Mouse (Mus musculus): Measurements from ENCODE around the gene Cmss1.
"Not testable (repeated sequence)": the region's sequence is repeated elsewhere in the genome, so short reads cannot be mapped to it uniquely, and the experiment has no call there.

Gene Cmss1

DNA sequence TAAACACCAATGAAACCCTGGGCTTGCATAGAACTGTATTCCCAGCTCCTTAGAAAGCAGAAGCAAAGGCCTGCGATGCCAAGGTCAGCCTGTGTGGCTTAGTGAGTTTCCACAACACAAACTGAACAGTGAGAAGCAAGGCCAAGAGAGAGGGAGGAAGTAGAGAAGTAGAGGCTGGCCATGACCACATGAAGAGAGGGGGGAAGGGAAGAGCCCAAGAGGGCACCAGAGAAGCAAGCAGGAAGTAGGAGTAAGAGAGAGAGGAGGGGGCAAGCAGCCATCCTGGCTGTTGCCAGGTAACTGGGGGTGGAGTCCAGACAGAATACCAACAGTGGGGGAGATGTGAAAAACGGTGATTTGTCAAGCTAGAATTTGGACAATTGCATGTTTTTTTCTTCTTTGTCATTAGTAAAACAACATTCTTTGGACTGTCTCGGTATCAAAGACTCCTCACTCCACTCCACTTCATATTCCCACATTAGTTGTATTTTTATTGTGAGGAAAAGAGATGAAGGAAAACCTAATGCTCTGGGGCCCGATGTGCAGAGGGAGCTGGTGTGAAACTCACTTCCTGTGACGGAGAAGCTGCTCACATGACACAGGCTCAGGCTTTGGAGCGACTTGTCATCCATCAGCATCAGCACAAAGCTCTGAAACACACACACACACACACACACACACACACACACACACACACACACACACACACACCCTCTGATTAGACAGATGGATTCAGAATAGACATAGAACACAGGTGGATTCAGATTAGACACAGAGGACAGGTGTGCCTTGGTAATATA lies 183.5 kb downstream of the Cmss1 start:
- DNase-seq = no peak

GRCm38 (mm10) chr16:57421680-57422417 lies 184.8 kb downstream of the Cmss1 start:
- no peak for DNase-seq

GRCm38 (mm10) chr16:57420773-57421556 lies 185.7 kb downstream of the Cmss1 start:
- no peak for DNase-seq

DNA sequence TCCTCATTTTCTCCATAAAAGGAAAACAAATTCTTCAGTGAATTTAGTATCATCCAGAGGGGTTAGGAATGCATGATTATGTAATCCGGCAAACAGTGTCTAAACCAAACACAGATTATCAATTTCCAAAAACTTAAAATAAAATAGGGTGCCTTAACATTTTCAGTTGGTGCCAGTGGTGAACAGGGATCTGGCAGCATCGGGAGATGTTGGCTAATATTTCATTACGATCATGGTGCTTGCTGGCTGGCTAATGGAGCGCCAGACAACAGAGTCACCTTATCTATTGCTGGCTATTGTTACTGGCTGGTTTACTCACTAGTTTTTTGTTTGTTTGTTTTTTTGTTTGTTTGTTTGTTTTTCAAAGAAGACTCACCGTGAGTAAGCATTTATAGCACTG lies 186.8 kb downstream of the Cmss1 start:
- no peak for DNase-seq

GRCm38 (mm10) chr16:57419332-57419731 lies 187.3 kb downstream of the Cmss1 start:
- DNase-seq = no peak

DNA sequence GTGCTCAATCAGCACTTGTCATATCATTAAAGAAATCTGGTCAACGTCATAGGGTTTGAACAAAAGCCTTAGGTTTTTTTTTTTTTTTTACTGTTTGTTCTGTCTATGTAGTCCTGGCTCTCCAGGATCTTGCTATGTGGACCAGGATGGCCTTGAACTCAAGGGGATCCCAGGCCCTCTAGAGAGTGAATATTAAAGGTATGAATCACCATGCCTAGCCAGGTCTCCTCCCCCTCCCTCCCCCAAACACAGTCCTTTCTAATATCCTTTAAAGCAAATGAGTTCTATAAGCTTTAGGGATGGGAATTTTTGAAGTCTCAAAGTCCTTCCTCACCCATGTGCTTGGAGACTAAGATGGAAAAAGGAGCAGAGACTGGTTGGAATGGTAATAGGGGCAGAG lies 188.7 kb downstream of the Cmss1 start:
- no peak for DNase-seq

DNA sequence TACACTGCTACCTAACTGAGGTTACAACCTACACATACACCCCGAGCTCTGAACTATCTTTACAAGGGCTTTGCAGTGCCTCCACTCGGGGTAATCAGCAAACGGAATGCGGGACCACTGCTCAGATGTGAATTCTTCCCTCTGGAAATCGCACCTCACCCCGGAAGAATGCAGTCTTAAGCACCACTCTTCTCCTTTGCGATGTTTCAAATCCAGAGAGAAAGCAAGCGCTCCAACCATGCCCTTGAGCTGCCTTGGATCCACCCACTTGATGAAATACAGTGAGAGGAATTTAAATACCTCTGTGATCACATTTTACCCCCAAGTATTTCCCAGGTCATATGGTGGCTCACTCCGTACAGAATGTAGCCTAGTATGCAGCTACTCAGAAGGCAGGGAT lies 189.6 kb downstream of the Cmss1 start:
- DNase-seq = no peak

GRCm38 (mm10) chr16:57416049-57416448 lies 190.6 kb downstream of the Cmss1 start:
- no peak for DNase-seq

DNA sequence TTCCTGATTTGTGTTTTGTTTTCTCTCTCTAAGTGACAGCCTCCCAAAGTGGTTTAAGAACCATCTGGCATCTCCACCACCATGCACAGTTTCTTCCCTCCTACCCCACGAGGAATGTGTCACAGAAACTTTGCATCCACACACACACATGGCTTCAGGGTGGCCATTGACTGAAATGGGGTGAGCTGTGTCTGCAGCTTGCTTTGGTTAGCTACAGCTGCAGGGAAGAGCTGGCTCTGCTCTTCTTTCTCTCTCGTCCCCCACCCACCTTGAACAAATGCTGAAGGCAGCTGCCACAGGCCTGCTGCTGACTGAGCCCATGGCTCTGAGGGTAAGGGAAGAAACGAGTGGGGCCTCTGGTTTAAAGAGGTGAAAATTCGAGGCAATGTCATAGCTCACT lies 193.9 kb downstream of the Cmss1 start:
- DNase-seq = no peak

GRCm38 (mm10) chr16:57403825-57404224 lies 202.8 kb downstream of the Cmss1 start:
- no peak for DNase-seq

- DNase-seq = no peak
These were observed 203.8 kb downstream of the Cmss1 start for GRCm38 (mm10) chr16:57402910-57403309.

- no peak for DNase-seq
These were observed 205.0 kb downstream of the Cmss1 start for GRCm38 (mm10) chr16:57401702-57402101.

GRCm38 (mm10) chr16:57399566-57399965 lies 207.1 kb downstream of the Cmss1 start:
- DNase-seq = no peak

DNA sequence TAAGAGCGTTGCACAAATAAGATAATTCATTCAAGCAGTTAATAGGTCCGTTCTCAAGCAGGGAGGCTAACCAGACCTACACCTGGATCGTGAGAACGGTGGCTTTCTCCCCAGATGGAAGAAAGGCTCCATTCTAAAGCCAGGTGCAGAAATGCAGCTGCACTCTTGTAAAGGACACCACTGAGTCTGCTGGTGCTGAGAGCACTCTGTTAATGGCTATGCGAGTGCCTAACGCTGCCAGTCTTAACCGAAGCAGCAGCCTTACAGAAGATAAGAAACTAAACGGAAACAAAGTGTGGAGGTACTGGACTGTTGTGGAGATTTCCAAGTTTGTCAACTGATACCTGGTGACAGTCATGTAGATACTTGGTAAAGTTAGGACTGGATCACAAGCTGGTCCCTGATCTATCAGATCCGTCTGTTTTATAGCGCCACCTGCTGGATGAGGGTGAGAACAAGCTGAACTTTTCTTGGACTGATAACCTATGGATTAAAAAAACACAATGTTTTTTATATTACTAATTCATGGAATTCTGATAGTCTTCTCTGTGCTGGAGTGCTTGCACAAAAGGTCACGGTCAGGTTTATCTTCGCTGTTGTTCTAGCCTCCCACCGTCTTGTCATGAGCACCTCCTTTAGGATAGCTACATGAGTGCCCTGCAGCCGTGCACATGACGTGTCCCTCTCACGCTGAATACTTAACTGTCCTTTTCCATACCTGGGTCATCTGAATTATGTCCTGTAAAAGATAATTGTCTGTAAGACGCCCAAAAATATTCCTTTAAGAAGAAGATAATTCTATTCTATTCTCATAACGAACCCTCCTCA lies 208.1 kb downstream of the Cmss1 start:
- peak; percentile 55 for DNase-seq

DNA sequence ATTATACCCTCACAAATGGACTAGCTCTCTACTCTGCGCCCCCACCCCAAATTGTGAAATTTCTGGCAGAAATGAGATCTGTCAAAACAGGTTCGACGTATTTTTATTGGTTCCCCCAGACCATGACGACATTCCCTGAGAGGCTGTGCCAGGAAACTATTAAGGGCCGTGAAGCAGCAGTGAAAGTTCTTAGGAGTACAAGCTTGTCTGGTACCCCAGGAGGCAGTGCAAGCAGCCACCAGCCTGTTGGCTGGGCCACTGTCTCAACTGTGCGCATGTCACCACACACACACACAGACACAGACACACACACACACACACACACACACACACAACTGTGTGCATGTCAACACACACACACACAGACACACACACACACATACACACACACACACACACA lies 208.8 kb downstream of the Cmss1 start:
- DNase-seq = no peak

DNA sequence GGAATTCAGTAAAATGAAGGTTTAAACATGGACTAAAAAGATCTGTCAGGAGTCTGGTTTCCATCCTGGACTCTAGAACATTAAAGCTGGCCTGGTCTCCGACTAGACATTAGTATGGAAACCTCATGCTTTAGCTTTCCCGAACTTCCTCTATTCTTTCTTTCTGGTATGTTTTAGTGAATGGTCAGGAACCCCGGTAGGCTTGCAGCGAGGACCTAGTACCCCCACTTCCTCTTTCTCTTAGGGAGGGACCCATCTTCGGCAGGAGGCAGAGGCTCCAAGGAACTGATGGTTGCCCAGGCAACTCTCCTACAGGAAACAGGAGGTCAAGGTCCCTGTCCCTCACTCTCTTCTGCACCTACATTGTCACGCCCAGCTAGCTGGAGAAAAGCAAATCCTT lies 210.4 kb downstream of the Cmss1 start:
- DNase-seq = no peak

DNA sequence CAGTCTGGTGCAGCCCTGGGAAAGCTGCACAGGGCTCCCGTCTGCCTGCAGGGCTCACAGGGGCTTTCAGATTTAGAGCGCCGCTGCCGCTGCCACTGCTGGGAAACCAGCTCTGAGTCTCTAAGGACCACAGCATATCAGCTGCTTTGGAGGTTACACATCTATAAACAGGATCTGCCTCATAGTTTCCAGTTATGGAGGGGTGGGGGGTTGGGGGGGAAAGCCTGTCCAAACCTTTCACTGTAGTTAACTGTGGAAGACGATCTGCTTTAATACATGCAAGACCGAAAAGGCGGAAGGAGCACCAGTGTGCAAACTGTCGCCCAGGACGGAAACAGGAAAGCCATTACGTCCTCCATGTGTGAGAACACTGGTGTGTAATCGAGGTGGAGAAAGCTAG lies 213.5 kb downstream of the Cmss1 start:
- no peak for DNase-seq

DNA sequence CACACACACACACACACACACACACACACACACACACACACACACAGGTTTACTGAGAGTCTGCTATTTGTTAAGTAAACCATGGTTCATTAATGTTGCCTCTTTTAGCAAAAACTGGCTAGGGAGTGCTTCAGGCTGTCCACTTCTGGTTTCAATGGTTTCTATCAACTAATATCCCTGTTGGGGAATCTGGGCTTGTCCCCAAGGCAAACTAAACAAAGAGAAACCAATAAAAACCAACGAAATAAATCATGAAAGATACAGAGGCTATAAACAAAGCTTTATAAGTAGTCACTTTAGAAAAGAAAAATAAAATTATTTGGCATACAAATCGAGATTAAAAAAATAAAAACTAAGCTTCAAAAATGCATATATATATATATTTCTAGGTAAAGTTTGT lies 214.2 kb downstream of the Cmss1 start:
- DNase-seq = no peak

- DNase-seq = not testable (repeated sequence)
These were observed 215.5 kb downstream of the Cmss1 start for GRCm38 (mm10) chr16:57391171-57391570.

GRCm38 (mm10) chr16:57389566-57390251 lies 217.0 kb downstream of the Cmss1 start:
- no peak for DNase-seq

DNA sequence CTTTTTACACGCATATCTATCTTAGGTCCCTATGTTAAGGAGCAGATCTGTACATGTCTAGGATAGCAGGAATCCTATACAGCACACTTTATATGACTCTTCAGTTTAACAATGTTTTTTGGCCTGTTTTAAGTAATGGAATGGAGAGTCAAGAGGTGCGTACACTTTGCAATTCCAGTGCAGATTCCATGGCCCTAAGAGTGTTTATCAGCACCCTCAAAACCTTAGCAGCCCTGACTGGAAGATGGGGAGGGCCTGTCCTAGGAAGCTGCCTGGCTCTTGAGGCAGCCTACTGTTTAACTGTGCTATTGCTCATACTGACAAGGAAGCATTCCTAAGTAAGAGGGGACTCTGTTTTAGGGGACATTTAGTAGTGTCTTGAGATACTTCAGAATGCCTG lies 222.4 kb downstream of the Cmss1 start:
- no peak for DNase-seq

All from liver (tissue).